Mouse (Mus musculus): ENCODE measurements around the gene Kcnh6. TPM values are rescaled to one million over a fixed set of nuclear protein-coding genes. Genes with fewer than 3 reads are reported as not detected.

Gene Kcnh6
- polyA plus RNA-seq, 1 experiment from 2014 or later, result 0.89 TPM

- ATAC-seq, result no peak
Measured at GRCm38 (mm10) chr11:106046584-106046983, 38.7 kb downstream of the Kcnh6 start.

GRCm38 (mm10) chr11:106053921-106054320, 46.0 kb downstream of the Kcnh6 start:
- WGBS, result 95% methylated on average over 2 of the region's 2 CpGs
- Histone ChIP-seq H3K27me3 (replicated peaks; ENCODE audit: control insufficient read depth, insufficient read depth, low read length) (no peaks in the 10 kb centered on the region), H3K36me3 (ENCODE audit: control insufficient read depth, insufficient read depth) (peaks cover 33% of the 10 kb centered on the region), H3K27ac (ENCODE audit: low read length) (no peak overlapping the region), H3K4me3 (replicated peaks; ENCODE audit: low read length) (no peak overlapping the region), H3K4me2 (ENCODE audit: low read length) (no peak overlapping the region), H3K9me3 (ENCODE audit: control insufficient read depth, low read length) (no peaks in the 10 kb centered on the region), H3K4me1 (replicated peaks; ENCODE audit: control insufficient read depth, insufficient read depth, low read length) (no peaks in the 10 kb centered on the region), H3K9ac (replicated peaks; ENCODE audit: low read depth, low read length) (no peak overlapping the region)
- ATAC-seq, result no peak

More at GRCm38 (mm10) chr11:106046584-106046983, 38.7 kb downstream of the Kcnh6 start:
- Histone ChIP-seq H3K9ac (replicated peaks; ENCODE audit: low read depth, low read length) (no peak overlapping the region), H3K27ac (ENCODE audit: low read length) (no peak overlapping the region), H3K4me1 (replicated peaks; ENCODE audit: control insufficient read depth, insufficient read depth, low read length) (no peaks in the 10 kb centered on the region), H3K9me3 (ENCODE audit: control insufficient read depth, low read length) (no peaks in the 10 kb centered on the region), H3K36me3 (ENCODE audit: control insufficient read depth, insufficient read depth) (peaks cover 20% of the 10 kb centered on the region), H3K27me3 (replicated peaks; ENCODE audit: control insufficient read depth, insufficient read depth, low read length) (no peaks in the 10 kb centered on the region), H3K4me2 (ENCODE audit: low read length) (no peak overlapping the region), H3K4me3 (replicated peaks; ENCODE audit: low read length) (no peak overlapping the region)
- 88% methylated on average over 9 of the region's 9 CpGs for WGBS

- 96% methylated on average over 8 of the region's 8 CpGs for WGBS
- no peak overlapping the region for H3K9ac ChIP-seq (replicated peaks; ENCODE audit: low read depth, low read length)
- no peak overlapping the region for H3K27ac ChIP-seq (ENCODE audit: low read length)
- H3K27me3 ChIP-seq (replicated peaks; ENCODE audit: control insufficient read depth, insufficient read depth, low read length), result no peaks in the 10 kb centered on the region
- no peak overlapping the region for H3K4me3 ChIP-seq (replicated peaks; ENCODE audit: low read length)
- H3K9me3 ChIP-seq (ENCODE audit: control insufficient read depth, low read length), result no peaks in the 10 kb centered on the region
- H3K4me1 ChIP-seq (replicated peaks; ENCODE audit: control insufficient read depth, insufficient read depth, low read length), result no peaks in the 10 kb centered on the region
- peaks cover 33% of the 10 kb centered on the region for H3K36me3 ChIP-seq (ENCODE audit: control insufficient read depth, insufficient read depth)
- no peak for ATAC-seq
- no peak overlapping the region for H3K4me2 ChIP-seq (ENCODE audit: low read length)
Measured at GRCm38 (mm10) chr11:106054600-106054999, 46.7 kb downstream of the Kcnh6 start.

GRCm38 (mm10) chr11:106055341-106055740, 47.4 kb downstream of the Kcnh6 start:
- no peak overlapping the region for H3K27ac ChIP-seq (ENCODE audit: low read length)
- H3K9ac ChIP-seq (replicated peaks; ENCODE audit: low read depth, low read length), result no peak overlapping the region
- no peaks in the 10 kb centered on the region for H3K9me3 ChIP-seq (ENCODE audit: control insufficient read depth, low read length)
- no peak overlapping the region for H3K4me3 ChIP-seq (replicated peaks; ENCODE audit: low read length)
- H3K27me3 ChIP-seq (replicated peaks; ENCODE audit: control insufficient read depth, insufficient read depth, low read length), result no peaks in the 10 kb centered on the region
- H3K4me2 ChIP-seq (ENCODE audit: low read length), result no peak overlapping the region
- ATAC-seq, result no peak
- peaks cover 38% of the 10 kb centered on the region for H3K36me3 ChIP-seq (ENCODE audit: control insufficient read depth, insufficient read depth)
- no peaks in the 10 kb centered on the region for H3K4me1 ChIP-seq (replicated peaks; ENCODE audit: control insufficient read depth, insufficient read depth, low read length)
- WGBS, result 92% methylated on average over 6 of the region's 6 CpGs

GRCm38 (mm10) chr11:106056819-106057491, 49.0 kb downstream of the Kcnh6 start:
- Histone ChIP-seq H3K4me3 (replicated peaks; ENCODE audit: low read length) (no peak overlapping the region), H3K9me3 (ENCODE audit: control insufficient read depth, low read length) (no peaks in the 10 kb centered on the region), H3K9ac (replicated peaks; ENCODE audit: low read depth, low read length) (no peak overlapping the region), H3K27me3 (replicated peaks; ENCODE audit: control insufficient read depth, insufficient read depth, low read length) (no peaks in the 10 kb centered on the region), H3K27ac (ENCODE audit: low read length) (no peak overlapping the region), H3K36me3 (ENCODE audit: control insufficient read depth, insufficient read depth) (peaks cover 32% of the 10 kb centered on the region), H3K4me2 (ENCODE audit: low read length) (no peak overlapping the region), H3K4me1 (replicated peaks; ENCODE audit: control insufficient read depth, insufficient read depth, low read length) (no peaks in the 10 kb centered on the region)
- no peak for ATAC-seq
- WGBS, result 93% methylated on average over 8 of the region's 8 CpGs

- Histone ChIP-seq H3K4me2 (ENCODE audit: low read length) (no peak overlapping the region), H3K4me1 (replicated peaks; ENCODE audit: control insufficient read depth, insufficient read depth, low read length) (no peaks in the 10 kb centered on the region), H3K9me3 (ENCODE audit: control insufficient read depth, low read length) (no peaks in the 10 kb centered on the region), H3K4me3 (replicated peaks; ENCODE audit: low read length) (no peak overlapping the region), H3K36me3 (ENCODE audit: control insufficient read depth, insufficient read depth) (peaks cover 26% of the 10 kb centered on the region), H3K27ac (ENCODE audit: low read length) (no peak overlapping the region), H3K27me3 (replicated peaks; ENCODE audit: control insufficient read depth, insufficient read depth, low read length) (no peaks in the 10 kb centered on the region), H3K9ac (replicated peaks; ENCODE audit: low read depth, low read length) (no peak overlapping the region)
- ATAC-seq, result no peak
- 82% methylated on average over 8 of the region's 8 CpGs for WGBS
Measured at GRCm38 (mm10) chr11:106058020-106058419, 50.1 kb downstream of the Kcnh6 start.

- Histone ChIP-seq H3K4me3 (replicated peaks; ENCODE audit: low read length) (no peak overlapping the region), H3K27ac (ENCODE audit: low read length) (no peak overlapping the region), H3K36me3 (ENCODE audit: control insufficient read depth, insufficient read depth) (peaks cover 11% of the 10 kb centered on the region), H3K9me3 (ENCODE audit: control insufficient read depth, low read length) (no peaks in the 10 kb centered on the region), H3K9ac (replicated peaks; ENCODE audit: low read depth, low read length) (no peak overlapping the region), H3K27me3 (replicated peaks; ENCODE audit: control insufficient read depth, insufficient read depth, low read length) (no peaks in the 10 kb centered on the region), H3K4me2 (ENCODE audit: low read length) (no peak overlapping the region), H3K4me1 (replicated peaks; ENCODE audit: control insufficient read depth, insufficient read depth, low read length) (no peaks in the 10 kb centered on the region; the same call in 1 of the 2 replicates)
- ATAC-seq, result no peak
- WGBS, result 93% methylated on average over 1 of the region's 1 CpGs
Measured at GRCm38 (mm10) chr11:106060549-106060948, 52.6 kb downstream of the Kcnh6 start.

GRCm38 (mm10) chr11:106061311-106061710, 53.4 kb downstream of the Kcnh6 start:
- H3K4me1 ChIP-seq (replicated peaks; ENCODE audit: control insufficient read depth, insufficient read depth, low read length), result peaks cover under 1% of the 10 kb centered on the region; the same call in 1 of the 2 replicates
- no peak overlapping the region for H3K4me3 ChIP-seq (replicated peaks; ENCODE audit: low read length)
- no peak overlapping the region for H3K27ac ChIP-seq (ENCODE audit: low read length)
- no peak overlapping the region for H3K4me2 ChIP-seq (ENCODE audit: low read length)
- H3K9ac ChIP-seq (replicated peaks; ENCODE audit: low read depth, low read length), result no peak overlapping the region
- peaks cover 11% of the 10 kb centered on the region; the same call in 1 of the 2 replicates for H3K36me3 ChIP-seq (ENCODE audit: control insufficient read depth, insufficient read depth)
- WGBS, result 92% methylated on average over 1 of the region's 1 CpGs
- no peak for ATAC-seq
- H3K9me3 ChIP-seq (ENCODE audit: control insufficient read depth, low read length), result no peaks in the 10 kb centered on the region
- H3K27me3 ChIP-seq (replicated peaks; ENCODE audit: control insufficient read depth, insufficient read depth, low read length), result no peaks in the 10 kb centered on the region

- Histone ChIP-seq H3K36me3 (ENCODE audit: control insufficient read depth, insufficient read depth) (peaks cover 8% of the 10 kb centered on the region; the same call in 1 of the 2 replicates), H3K9me3 (ENCODE audit: control insufficient read depth, low read length) (no peaks in the 10 kb centered on the region), H3K27ac (ENCODE audit: low read length) (no peak overlapping the region), H3K4me1 (replicated peaks; ENCODE audit: control insufficient read depth, insufficient read depth, low read length) (peaks cover 5% of the 10 kb centered on the region), H3K4me2 (ENCODE audit: low read length) (no peak overlapping the region), H3K4me3 (replicated peaks; ENCODE audit: low read length) (no peak overlapping the region), H3K9ac (replicated peaks; ENCODE audit: low read depth, low read length) (no peak overlapping the region), H3K27me3 (replicated peaks; ENCODE audit: control insufficient read depth, insufficient read depth, low read length) (no peaks in the 10 kb centered on the region)
- no peak for ATAC-seq
- WGBS, result 84% methylated on average over 5 of the region's 5 CpGs
Measured at GRCm38 (mm10) chr11:106063756-106064155, 55.8 kb downstream of the Kcnh6 start.

Measured in forebrain, embryonic 16.5 days (tissue).